Mouse (Mus musculus): Measurements from ENCODE around the gene Chrng.

Gene Chrng

DNA sequence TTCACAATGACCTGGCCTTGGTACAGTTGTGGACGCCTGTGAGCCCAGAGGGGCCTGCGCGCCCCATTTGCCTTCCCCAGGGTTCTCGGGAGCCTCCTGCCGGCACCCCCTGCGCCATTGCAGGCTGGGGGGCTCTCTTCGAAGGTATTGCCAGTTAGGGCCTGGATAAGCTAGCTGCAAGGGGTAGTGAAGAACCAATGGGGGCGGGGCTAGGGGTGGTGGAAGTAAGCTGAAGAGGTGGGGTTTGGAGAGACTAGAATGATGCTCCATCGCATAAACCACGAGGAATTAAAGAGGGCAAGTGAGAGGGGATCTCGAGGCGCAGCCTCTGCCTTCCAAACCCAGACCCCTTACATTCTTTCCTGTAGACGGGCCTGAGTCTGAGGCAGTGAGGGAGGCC, 18.9 kb upstream of the Chrng start:
- CTCF ChIA-PET, result interaction anchor here (0.5 to 5.0 kb wide), 38 partner anchors 10 to 669 kb away, joined by 3 to 89 read pairs (median 4); partner anchors contain the start of genes Gigyf2 (in 2 of the 4) and Chrng (in 1 of the 4)
- POLR2A ChIA-PET, result interaction anchor here in 3 of 4 experiments (0.6 to 3.6 kb wide), 17 partner anchors 10 to 1272 kb away, joined by 3 to 26 read pairs (median 5); partner anchors contain the start of genes Ecel1 (in 1 of the 3) and Gigyf2 (in 1 of the 3)

- CTCF ChIA-PET, result interaction anchor here (0.5 to 5.0 kb wide), 83 partner anchors 9 to 719 kb away, joined by 3 to 89 read pairs (median 4); partner anchors contain the start of genes Chrng (in 2 of the 4), Akp3 (in 1 of the 4), Atg16l1 (in 1 of the 4) and Ecel1 (in 1 of the 4)
Observed at GRCm38 (mm10) chr1:87186261-87187036, 18.0 kb upstream of the Chrng start.

DNA sequence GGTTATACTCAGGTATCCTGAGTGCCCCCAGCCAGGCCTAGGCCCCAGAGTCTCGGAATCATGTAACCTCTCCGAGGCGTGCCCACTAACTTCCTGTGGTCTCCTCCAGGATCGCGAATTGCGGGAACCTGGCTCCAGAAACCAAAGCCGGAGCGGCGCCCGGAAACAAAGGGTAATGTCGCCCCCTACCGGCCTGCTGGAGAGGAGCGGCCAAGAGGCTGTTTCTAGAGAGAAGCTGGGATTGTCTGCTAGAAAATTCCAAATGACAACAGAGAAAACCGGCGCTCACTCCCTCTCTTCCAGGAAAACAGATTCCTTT, 17.5 kb upstream of the Chrng start:
- POLR2A ChIA-PET, result interaction anchor here in 3 of 4 experiments (0.9 to 3.6 kb wide), 33 partner anchors 8 to 720 kb away, joined by 3 to 26 read pairs (median 5); partner anchors contain the start of genes Ecel1 (in 2 of the 3) and Gigyf2 (in 2 of the 3)
- CTCF ChIA-PET, result interaction anchor here (0.5 to 5.0 kb wide), 101 partner anchors 8 to 742 kb away, joined by 3 to 89 read pairs (median 4); partner anchors contain the start of genes Chrng (in 2 of the 4), Akp3 (in 1 of the 4), Atg16l1 (in 1 of the 4) and Ecel1 (in 1 of the 4)

More at GRCm38 (mm10) chr1:87186261-87187036, 18.0 kb upstream of the Chrng start:
- POLR2A ChIA-PET, result interaction anchor here in 3 of 4 experiments (0.6 to 3.6 kb wide), 40 partner anchors 9 to 719 kb away, joined by 3 to 26 read pairs (median 5); partner anchors contain the start of genes Ecel1 (in 2 of the 3) and Gigyf2 (in 2 of the 3)

GRCm38 (mm10) chr1:87190429-87190828, 14.0 kb upstream of the Chrng start, which contains the start of gene Chrnd:
Gene Chrnd (plus strand): TSS chr1:87190607.
- ChIA-PET CTCF (interaction anchor here in 2 of 4 experiments (0.6 to 1.4 kb wide), 4 partner anchors 15 to 119 kb away, joined by 3 to 4 read pairs (median 4); no protein-coding TSS in a partner anchor), POLR2A (interaction anchor here in 3 of 4 experiments (0.6 to 1.3 kb wide), 9 partner anchors 10 to 666 kb away, joined by 3 to 7 read pairs (median 4); no protein-coding TSS in a partner anchor)

DNA sequence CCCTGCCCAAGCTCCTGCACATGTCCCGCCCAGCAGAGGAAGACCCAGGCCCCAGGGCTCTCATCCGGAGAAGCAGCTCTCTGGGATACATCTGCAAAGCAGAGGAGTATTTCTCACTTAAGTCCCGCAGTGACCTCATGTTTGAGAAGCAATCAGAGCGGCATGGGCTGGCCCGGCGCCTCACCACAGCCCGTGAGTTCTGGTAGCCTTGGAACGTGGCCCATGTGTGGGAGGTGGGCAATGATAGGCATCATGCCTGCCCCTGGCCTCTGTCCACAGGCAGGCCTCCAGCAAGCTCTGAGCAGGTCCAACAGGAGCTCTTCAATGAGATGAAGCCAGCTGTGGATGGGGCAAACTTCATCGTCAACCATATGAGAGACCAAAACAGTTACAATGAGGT, 7.2 kb upstream of the Chrng start:
- ChIA-PET POLR2A (interaction anchor here in 3 of 4 experiments (0.6 to 3.5 kb wide), 5 partner anchors 12 to 559 kb away, joined by 3 to 13 read pairs (median 4); partner anchors contain the start of genes Atg16l1 (in 1 of the 3) and Efhd1 (in 1 of the 3)), CTCF (interaction anchor here in 2 of 4 experiments (0.7 to 4.9 kb wide), 3 partner anchors 11 to 98 kb away, joined by 3 to 35 read pairs (median 3); no protein-coding TSS in a partner anchor)

DNA sequence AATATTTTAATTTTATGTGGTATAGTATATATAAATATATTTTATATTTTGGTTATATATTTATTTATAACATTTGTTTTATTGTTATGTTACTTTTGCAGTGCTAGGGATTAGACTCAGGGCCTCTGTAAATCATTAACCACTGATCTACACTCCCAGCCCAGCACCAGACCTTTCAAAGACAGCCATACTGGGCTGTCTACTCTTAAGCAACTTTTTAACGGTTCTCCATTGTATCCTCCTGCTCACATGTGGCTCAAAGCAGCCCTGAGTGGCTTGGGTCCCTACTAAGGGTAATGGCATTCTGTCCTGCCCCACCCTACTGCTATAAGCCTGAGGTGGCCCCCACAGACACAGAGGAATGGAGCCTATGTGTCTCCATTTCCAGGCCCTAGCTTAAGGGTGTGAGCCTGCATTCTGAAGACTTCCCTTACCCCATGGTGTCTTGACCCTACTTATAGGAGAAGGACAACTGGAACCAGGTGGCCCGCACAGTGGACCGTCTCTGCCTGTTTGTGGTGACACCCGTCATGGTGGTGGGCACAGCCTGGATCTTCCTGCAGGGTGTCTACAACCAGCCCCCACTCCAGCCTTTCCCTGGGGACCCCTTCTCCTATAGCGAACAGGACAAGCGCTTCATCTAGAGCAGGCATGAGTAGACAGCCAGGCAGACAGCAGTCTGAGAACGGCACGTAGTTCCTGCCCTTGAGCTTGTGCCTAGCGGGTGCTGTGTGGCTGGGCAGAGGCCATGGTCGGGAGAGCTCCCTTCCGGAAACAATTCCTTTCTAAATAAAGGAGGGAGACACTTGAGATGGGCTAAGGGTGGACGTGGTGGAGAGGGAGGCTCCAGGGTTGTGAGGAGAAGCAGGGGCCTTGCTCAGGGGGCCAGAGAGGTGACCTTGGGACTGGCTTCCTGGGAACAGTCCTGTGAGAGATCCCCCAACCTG, 6.1 kb upstream of the Chrng start:
- ChIA-PET CTCF (interaction anchor here in 3 of 4 experiments (0.6 to 7.0 kb wide), 6 partner anchors 11 to 140 kb away, joined by 3 to 40 read pairs (median 18); no protein-coding TSS in a partner anchor), POLR2A (interaction anchor here in 2 of 4 experiments (0.6 to 2.2 kb wide), 5 partner anchors 11 to 66 kb away, joined by 3 to 7 read pairs (median 4); no protein-coding TSS in a partner anchor)

DNA sequence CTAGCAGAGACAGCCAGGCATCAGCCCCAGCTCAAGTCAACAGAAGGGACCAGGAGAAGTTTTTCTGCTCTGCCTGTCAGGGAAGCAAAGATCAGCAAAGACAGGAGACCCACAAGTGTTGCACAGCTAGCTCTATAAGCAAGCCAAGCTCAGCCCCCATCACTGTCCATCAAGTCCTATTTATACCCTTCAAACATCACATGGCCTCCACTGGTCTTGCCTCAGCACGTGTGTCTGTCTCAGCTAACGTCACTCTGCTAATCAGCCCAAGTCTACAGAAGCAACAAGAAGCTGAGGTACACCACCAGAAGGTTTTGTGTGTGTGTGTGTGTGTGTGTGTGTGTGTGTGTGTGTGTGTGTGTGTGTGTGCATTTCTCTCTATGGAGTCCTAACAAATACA, 3.6 kb upstream of the Chrng start:
- ChIA-PET POLR2A (interaction anchor here in 2 of 4 experiments (0.7 to 1.3 kb wide), 5 partner anchors 10 to 676 kb away, joined by 3 to 5 read pairs (median 4); partner anchors contain the start of gene Chrnd (in 1 of the 2)), CTCF (interaction anchor here in 3 of 4 experiments (1.2 to 7.0 kb wide), 4 partner anchors 14 kb away, joined by 3 to 40 read pairs (median 19); no protein-coding TSS in a partner anchor)

DNA sequence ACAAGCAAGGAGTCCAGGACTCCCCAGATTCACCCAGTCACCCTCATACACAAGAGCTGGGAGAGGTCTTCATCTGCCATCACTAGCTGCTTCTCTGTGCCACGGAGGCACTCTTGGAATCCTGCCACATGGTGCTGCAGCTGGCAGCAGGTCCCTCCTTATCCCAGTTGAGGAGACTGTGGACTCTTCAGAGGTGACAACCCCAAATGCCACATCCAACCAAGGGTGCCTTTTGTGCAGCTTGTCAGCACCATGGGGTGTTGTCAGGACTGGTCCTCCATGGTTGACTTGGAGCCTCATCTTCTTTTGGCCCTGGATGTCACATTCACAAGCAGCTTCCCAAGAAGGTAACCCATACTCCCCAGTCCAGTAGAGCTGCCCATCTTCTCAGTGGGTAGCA, 2.6 kb upstream of the Chrng start:
- CTCF ChIA-PET, result interaction anchor here in 3 of 4 experiments (1.2 to 7.0 kb wide), 3 partner anchors 15 to 16 kb away, joined by 8 to 40 read pairs (median 30); no protein-coding TSS in a partner anchor
- POLR2A ChIA-PET, result interaction anchor here in 2 of 4 experiments (0.9 to 2.3 kb wide), 4 partner anchors 11 to 24 kb away, joined by 3 to 6 read pairs (median 5); no protein-coding TSS in a partner anchor

DNA sequence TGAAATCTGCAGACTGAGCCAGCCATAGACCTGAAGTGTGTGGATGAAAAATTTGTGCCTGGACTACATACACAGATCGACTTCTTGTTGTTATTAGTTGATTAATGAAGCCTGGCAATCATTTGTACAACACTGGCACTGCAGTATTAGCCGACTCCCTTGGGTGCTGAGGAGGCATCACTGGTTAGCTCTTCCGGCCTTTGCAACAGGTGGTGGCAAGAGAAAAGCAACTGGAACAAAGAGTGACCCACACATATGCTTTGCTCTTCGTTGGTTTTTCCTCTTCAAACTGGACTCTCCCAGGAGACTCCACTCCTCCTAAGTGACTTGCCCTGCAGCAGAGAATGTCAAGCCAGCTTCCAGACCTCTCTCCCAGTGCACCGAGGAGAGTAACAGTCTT, 678 bp upstream of the Chrng start:
- ChIA-PET POLR2A (interaction anchor here in 2 of 4 experiments (0.5 to 2.3 kb wide), 4 partner anchors 9 to 157 kb away, joined by 3 to 6 read pairs (median 4); no protein-coding TSS in a partner anchor), CTCF (interaction anchor here in 2 of 4 experiments (6.1 to 7.0 kb wide), 2 partner anchors 17 kb away, joined by 30 to 40 read pairs; no protein-coding TSS in a partner anchor)

DNA sequence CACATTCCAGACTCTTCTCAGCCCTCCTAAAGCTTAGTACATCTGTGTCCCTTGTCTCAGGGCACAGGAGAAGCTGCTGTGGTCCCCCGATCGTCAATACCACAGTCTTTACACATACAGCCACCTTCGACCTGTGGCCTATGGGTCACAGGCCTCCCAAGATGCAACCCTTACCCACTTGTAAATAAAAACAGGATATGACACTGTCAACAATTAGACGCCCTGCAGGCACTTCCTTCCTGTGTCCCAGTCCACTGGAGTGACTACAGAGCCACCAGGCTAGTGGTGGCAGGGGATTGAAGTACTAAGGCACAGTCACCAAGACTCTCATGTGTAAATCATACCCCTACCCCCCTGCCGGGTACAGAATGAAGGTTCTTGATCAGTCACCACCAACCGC, 581 bp downstream of the Chrng start:
- ChIA-PET POLR2A (interaction anchor here in 1 of 4 experiments (0.5 to 3.2 kb wide), 6 partner anchors 10 to 640 kb away, joined by 3 to 16 read pairs (median 4); no protein-coding TSS in a partner anchor), CTCF (interaction anchor here in 3 of 4 experiments (0.5 to 7.0 kb wide), 3 partner anchors 18 to 58 kb away, joined by 5 to 40 read pairs (median 6); no protein-coding TSS in a partner anchor)

- POLR2A ChIA-PET, result interaction anchor here in 1 of 4 experiments (0.5 to 3.2 kb wide), 6 partner anchors 9 to 641 kb away, joined by 3 to 16 read pairs (median 4); no protein-coding TSS in a partner anchor
- CTCF ChIA-PET, result interaction anchor here in 3 of 4 experiments (0.5 to 7.0 kb wide), 4 partner anchors 18 to 72 kb away, joined by 4 to 40 read pairs (median 6); no protein-coding TSS in a partner anchor
Observed at GRCm38 (mm10) chr1:87205502-87205901, 1.0 kb downstream of the Chrng start.

DNA sequence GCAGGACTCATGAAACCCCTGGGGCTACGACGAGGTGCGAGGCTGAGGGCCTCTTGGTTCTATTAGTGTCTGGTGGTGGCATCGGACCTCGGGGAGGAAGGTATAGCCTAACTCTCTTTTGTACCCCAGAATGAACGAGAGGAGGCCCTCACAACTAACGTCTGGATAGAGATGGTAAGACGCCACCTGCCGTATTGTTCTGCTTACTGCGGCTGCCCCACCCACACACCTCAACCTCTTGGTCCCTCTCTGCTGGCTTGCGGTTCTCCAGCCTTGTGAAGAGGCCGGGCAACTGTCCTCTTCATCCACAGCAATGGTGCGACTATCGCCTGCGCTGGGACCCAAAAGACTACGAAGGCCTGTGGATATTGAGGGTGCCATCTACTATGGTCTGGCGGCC, 1.9 kb downstream of the Chrng start:
- POLR2A ChIA-PET, result interaction anchor here in 1 of 4 experiments (1.0 to 3.2 kb wide), 3 partner anchors 8 to 20 kb away, joined by 4 to 16 read pairs (median 6); no protein-coding TSS in a partner anchor
- CTCF ChIA-PET, result interaction anchor here in 2 of 4 experiments (2.1 kb wide), 2 partner anchors 19 kb away, joined by 4 to 5 read pairs; no protein-coding TSS in a partner anchor

DNA sequence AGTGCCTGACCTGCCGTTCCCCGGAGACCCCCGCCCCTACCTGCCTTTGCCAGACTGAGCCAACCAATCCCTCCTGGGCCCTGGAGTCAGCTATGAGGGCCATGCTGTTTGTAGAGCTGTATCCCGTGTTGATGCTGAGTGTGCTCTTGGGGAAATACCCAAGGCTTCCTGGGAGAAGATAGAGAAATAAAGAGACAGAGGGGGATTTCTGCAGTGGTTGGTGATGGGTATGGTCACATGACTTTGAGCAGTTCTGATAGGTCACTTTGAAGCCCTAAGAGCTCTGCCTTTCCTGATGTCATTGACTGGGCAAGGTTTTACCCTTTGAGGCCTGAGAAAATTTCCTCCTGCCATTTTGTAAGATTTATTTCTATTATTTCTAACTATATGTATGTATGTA, 7.0 kb downstream of the Chrng start:
- POLR2A ChIA-PET, result interaction anchor here in 2 of 4 experiments (1.0 to 27.7 kb wide), 5 partner anchors 10 to 24 kb away, joined by 4 to 723 read pairs (median 5); no protein-coding TSS in a partner anchor

DNA sequence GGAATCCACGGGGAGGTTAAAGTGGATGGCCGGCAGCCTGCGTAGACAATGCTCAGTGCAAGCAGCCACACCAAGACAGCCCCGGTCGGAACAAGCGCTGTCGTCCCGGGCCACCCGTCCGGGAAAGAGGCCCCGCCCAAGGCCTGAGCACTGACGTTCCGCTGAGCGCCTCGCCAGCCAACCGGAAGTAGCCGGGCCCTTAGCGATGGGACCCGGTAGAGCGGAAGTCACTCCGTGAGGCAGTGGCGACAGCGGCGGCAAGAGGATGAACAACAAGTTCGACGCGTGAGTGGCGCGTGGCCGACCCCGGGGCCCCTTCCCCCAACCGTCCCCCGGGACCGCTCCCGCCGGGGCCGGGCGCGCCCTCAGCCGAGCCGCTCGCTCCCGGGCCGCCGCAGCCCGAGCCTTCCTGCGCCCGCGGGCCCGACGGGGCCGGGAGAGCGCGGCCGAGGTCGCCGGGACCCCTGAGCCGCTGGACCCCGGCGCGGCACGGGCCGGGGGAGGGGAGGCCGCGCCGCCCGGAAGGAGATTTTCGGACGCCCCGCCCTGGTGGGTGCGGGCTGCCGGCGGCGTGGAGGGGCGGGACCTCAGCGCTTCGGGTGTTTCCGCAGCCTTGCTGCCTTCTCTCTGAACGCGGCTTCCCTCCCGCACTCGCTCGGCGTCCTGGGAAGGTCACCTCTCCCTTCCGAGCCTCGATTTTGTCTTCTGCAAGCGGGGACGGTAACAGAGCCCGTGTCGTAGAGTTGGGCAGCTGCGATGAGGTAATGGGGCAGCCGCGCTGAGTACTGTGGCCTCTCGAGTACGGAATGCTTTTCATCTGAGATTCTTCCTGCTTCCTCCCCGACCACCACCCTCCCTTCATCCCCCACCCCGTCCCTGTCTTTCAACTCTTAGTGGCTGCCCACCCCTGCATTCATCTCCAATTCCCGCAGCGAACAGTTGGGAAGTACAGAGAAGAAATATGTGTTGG, 9.6 kb downstream of the Chrng start, which contains the start of gene Eif4e2:
Eif4e2 (plus strand) TSS at position 180 of the 970 bp plus-strand sequence.
- ChIA-PET CTCF (interaction anchor here in 3 of 4 experiments (0.6 to 1.2 kb wide), 4 partner anchors 12 to 207 kb away, joined by 3 to 5 read pairs (median 4); no protein-coding TSS in a partner anchor), POLR2A (interaction anchor here (1.0 to 27.7 kb wide), 12 partner anchors 8 to 547 kb away, joined by 3 to 723 read pairs (median 6); no protein-coding TSS in a partner anchor)

More for the DNA sequence above, 7.0 kb downstream of the Chrng start:
- CTCF ChIA-PET, result interaction anchor here in 1 of 4 experiments (0.7 kb wide), 1 partner anchor 25 kb away, joined by 3 read pairs; no protein-coding TSS in a partner anchor

GRCm38 (mm10) chr1:87214748-87215147, 10.3 kb downstream of the Chrng start:
- CTCF ChIA-PET, result interaction anchor here in 2 of 4 experiments (0.8 to 1.2 kb wide), 3 partner anchors 11 to 206 kb away, joined by 4 to 5 read pairs (median 5); no protein-coding TSS in a partner anchor
- POLR2A ChIA-PET, result interaction anchor here (0.5 to 27.7 kb wide), 14 partner anchors 8 to 546 kb away, joined by 3 to 723 read pairs (median 6); no protein-coding TSS in a partner anchor

Measured in embryonic stem cell, embryonic (primary cell).